Mouse (Mus musculus) myocyte (in vitro differentiated cells): ENCODE results near the gene Capzb.

ENCODE experiments used
- CEBPB ChIP-seq: IDR thresholded peaks from 2 replicates; pipeline ENCODE4 v1.6.1; 2011; ENCODE audit warnings: mild to moderate bottlenecking, moderate library complexity; ENCODE audit not compliant: poor library complexity, insufficient read depth, severe bottlenecking
- E2F4 ChIP-seq: IDR thresholded peaks from one replicate; pipeline ENCODE4 v1.6.1; 2011; ENCODE audit warnings: mild to moderate bottlenecking, control low read depth, moderate library complexity; ENCODE audit not compliant: insufficient read depth
- MAX ChIP-seq: IDR thresholded peaks from one replicate; pipeline ENCODE4 v1.6.1; 2011; ENCODE audit warnings: low read depth, mild to moderate bottlenecking, control low read depth
- MYOD1 ChIP-seq, 3 experiments: IDR thresholded peaks; one replicate each; pipeline ENCODE4 v1.6.1; 2011; ENCODE audit warnings: control low read depth in 2 of 3, low read depth in 2 of 3, mild to moderate bottlenecking in 2 of 3, moderate library complexity in 1 of 3; ENCODE audit not compliant: insufficient read length in 2 of 3, control insufficient read depth in 1 of 3
- MYOG ChIP-seq, 3 experiments: IDR thresholded peaks; one replicate each; pipeline ENCODE4 v1.6.1; 2011; ENCODE audit warnings: control low read depth in 2 of 3, low read depth in 2 of 3, mild to moderate bottlenecking in 2 of 3; ENCODE audit not compliant: insufficient read length in 2 of 3, control insufficient read depth in 1 of 3, insufficient read depth in 1 of 3
- POLR2A ChIP-seq: IDR thresholded peaks from one replicate; pipeline ENCODE4 v1.6.1; 2011; ENCODE audit warnings: low read depth, mild to moderate bottlenecking, control low read depth, moderate library complexity; ENCODE audit not compliant: insufficient read length
- POLR2AphosphoS2 ChIP-seq: IDR thresholded peaks from one replicate; pipeline ENCODE4 v1.6.1; 2011; ENCODE audit warnings: low read depth, control low read depth; ENCODE audit not compliant: insufficient read length
- SRF ChIP-seq: IDR thresholded peaks from one replicate; pipeline ENCODE4 v1.6.1; 2011; ENCODE audit warnings: low read depth; ENCODE audit not compliant: control insufficient read depth, insufficient read length
- USF1 ChIP-seq: IDR thresholded peaks from one replicate; pipeline ENCODE4 v1.6.1; 2011; ENCODE audit warnings: low read depth, mild to moderate bottlenecking, control low read depth, moderate library complexity

GRCm38 (mm10) chr4:139286234-139286633, 93.5 kb downstream of the Capzb start:
- TF ChIP-seq POLR2A (no peak), MYOD1 (IDR thresholded peaks at IDR 0.05; ENCODE audit: control insufficient read depth in 1 of 3, insufficient read length in 2 of 3, low read depth in 2 of 3) (no peak), USF1 (no peak), CEBPB (no peak), E2F4 (no peak), SRF (no peak), MYOG (IDR thresholded peaks at IDR 0.05; ENCODE audit: control insufficient read depth in 1 of 3, insufficient read depth in 1 of 3, insufficient read length in 2 of 3, low read depth in 2 of 3) (no peak), MAX (no peak), POLR2AphosphoS2 (no peak)
